Mouse (Mus musculus) myocyte (in vitro differentiated cells): ENCODE measurements around the gene Bst1. TPM values are rescaled to one million over a fixed set of nuclear protein-coding genes. Genes with fewer than 3 reads are reported as not detected.

ENCODE experiments used
- H3K27me3 ChIP-seq: one replicate; pipeline ENCODE4 v1.6.1; 2011; ENCODE audit not compliant: control insufficient read depth, insufficient read depth, insufficient read length
- H3K36me3 ChIP-seq: one replicate; pipeline ENCODE4 v1.6.1; 2011; ENCODE audit not compliant: control insufficient read depth, insufficient read depth
- H3K4me2 ChIP-seq: one replicate; pipeline ENCODE4 v1.6.1; 2011; ENCODE audit warnings: low read depth, control low read depth
- H3K4me3 ChIP-seq: one replicate; pipeline ENCODE4 v1.5.1; 2011; ENCODE audit warnings: mild to moderate bottlenecking, control low read depth, moderate library complexity
- H3K79me2 ChIP-seq: one replicate; pipeline ENCODE4 v1.6.1; 2011; ENCODE audit not compliant: control insufficient read depth, insufficient read depth
- H3ac ChIP-seq: one replicate; pipeline ENCODE4 v1.6.1; 2011; ENCODE audit not compliant: control insufficient read depth, insufficient read length
- CEBPB ChIP-seq: IDR thresholded peaks from 2 replicates; pipeline ENCODE4 v1.6.1; 2011; ENCODE audit warnings: mild to moderate bottlenecking, moderate library complexity; ENCODE audit not compliant: poor library complexity, insufficient read depth, severe bottlenecking
- E2F4 ChIP-seq: IDR thresholded peaks from one replicate; pipeline ENCODE4 v1.6.1; 2011; ENCODE audit warnings: mild to moderate bottlenecking, control low read depth, moderate library complexity; ENCODE audit not compliant: insufficient read depth
- MAX ChIP-seq: IDR thresholded peaks from one replicate; pipeline ENCODE4 v1.6.1; 2011; ENCODE audit warnings: low read depth, mild to moderate bottlenecking, control low read depth
- MYOD1 ChIP-seq, 3 experiments: IDR thresholded peaks; one replicate each; pipeline ENCODE4 v1.6.1; 2011; ENCODE audit warnings: control low read depth in 2 of 3, low read depth in 2 of 3, mild to moderate bottlenecking in 2 of 3, moderate library complexity in 1 of 3; ENCODE audit not compliant: insufficient read length in 2 of 3, control insufficient read depth in 1 of 3
- MYOG ChIP-seq, 3 experiments: IDR thresholded peaks; one replicate each; pipeline ENCODE4 v1.6.1; 2011; ENCODE audit warnings: control low read depth in 2 of 3, low read depth in 2 of 3, mild to moderate bottlenecking in 2 of 3; ENCODE audit not compliant: insufficient read length in 2 of 3, control insufficient read depth in 1 of 3, insufficient read depth in 1 of 3
- POLR2A ChIP-seq: IDR thresholded peaks from one replicate; pipeline ENCODE4 v1.6.1; 2011; ENCODE audit warnings: low read depth, mild to moderate bottlenecking, control low read depth, moderate library complexity; ENCODE audit not compliant: insufficient read length
- POLR2AphosphoS2 ChIP-seq: IDR thresholded peaks from one replicate; pipeline ENCODE4 v1.6.1; 2011; ENCODE audit warnings: low read depth, control low read depth; ENCODE audit not compliant: insufficient read length
- REST ChIP-seq: IDR thresholded peaks from one replicate; pipeline ENCODE4 v1.6.1; 2011; ENCODE audit warnings: mild to moderate bottlenecking, control low read depth, moderate library complexity; ENCODE audit not compliant: insufficient read depth, insufficient read length
- SRF ChIP-seq: IDR thresholded peaks from one replicate; pipeline ENCODE4 v1.6.1; 2011; ENCODE audit warnings: low read depth; ENCODE audit not compliant: control insufficient read depth, insufficient read length
- TCF12 ChIP-seq: IDR thresholded peaks from one replicate; pipeline ENCODE4 v1.6.1; 2011; ENCODE audit warnings: mild to moderate bottlenecking, control low read depth; ENCODE audit not compliant: poor library complexity, insufficient read depth, severe bottlenecking
- TCF3 ChIP-seq: IDR thresholded peaks from one replicate; pipeline ENCODE4 v1.6.1; 2011; ENCODE audit warnings: low read depth, control low read depth; ENCODE audit not compliant: insufficient read length
- USF1 ChIP-seq: IDR thresholded peaks from one replicate; pipeline ENCODE4 v1.6.1; 2011; ENCODE audit warnings: low read depth, mild to moderate bottlenecking, control low read depth, moderate library complexity
- polyA plus RNA-seq: library from polyadenylated mRNA; unstranded; fragments of >200 nt; fragmentation: generic; extraction: Trizol; gene quantifications from one replicate; pipeline ENCODE4 v1.2.1, GENCODE M21; 2012; ENCODE audit warnings: missing spikeins

Gene Bst1
- polyA plus RNA-seq = not detected

DNA sequence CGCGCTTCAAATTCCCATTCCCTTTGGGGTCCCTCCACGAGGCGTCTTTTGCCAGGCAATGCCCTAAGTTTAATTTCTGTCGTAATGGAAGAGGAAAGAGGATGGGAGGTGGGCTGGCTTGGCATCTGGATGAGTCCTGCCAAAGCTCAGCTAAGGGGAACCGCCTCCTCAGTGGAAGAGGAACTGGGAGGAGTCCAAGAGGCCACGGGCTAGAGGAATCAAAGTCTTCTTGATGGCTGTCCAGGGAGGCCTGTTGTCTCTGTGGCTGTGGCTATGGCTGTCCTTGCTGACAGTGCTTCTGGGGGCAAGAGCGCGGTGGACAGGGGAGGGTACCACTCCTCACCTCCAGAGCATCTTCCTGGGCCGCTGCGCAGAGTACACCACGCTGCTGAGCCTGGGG lies at the start of gene Bst1:
Bst1 (plus strand) TSS at position 191 of the 400 bp plus-strand sequence.
- no peak within 1 kb of the TSS for H3K4me2 ChIP-seq
- H3K27me3 ChIP-seq = no peaks in the 10 kb centered on the region
- H3ac ChIP-seq = no peak within 1 kb of the TSS
- TF ChIP-seq TCF12 (no peak), USF1 (no peak), E2F4 (no peak), REST (no peak), MAX (no peak), POLR2A (no peak), CEBPB (no peak), SRF (no peak), MYOD1 (IDR thresholded peaks at IDR 0.05; ENCODE audit: control insufficient read depth in 1 of 3, insufficient read length in 2 of 3, low read depth in 2 of 3) (no peak)
- no peak within 1 kb of the TSS for H3K4me3 ChIP-seq
- H3K79me2 ChIP-seq = no peaks in the 10 kb centered on the region
- H3K36me3 ChIP-seq = no peaks in the 10 kb centered on the region

- Histone ChIP-seq H3ac (no peak overlapping the region), H3K79me2 (peaks cover 37% of the 10 kb centered on the region), H3K4me3 (no peak overlapping the region), H3K36me3 (peaks cover 22% of the 10 kb centered on the region), H3K27me3 (no peaks in the 10 kb centered on the region), H3K4me2 (no peak overlapping the region)
- TF ChIP-seq POLR2AphosphoS2 = no peak
- TF ChIP-seq E2F4 = no peak
- no peak for TF ChIP-seq USF1
- TF ChIP-seq REST = no peak
- TF ChIP-seq TCF12 = no peak
Measured at GRCm38 (mm10) chr5:43770618-43771354, 47.9 kb upstream of the Bst1 start.

GRCm38 (mm10) chr5:43771555-43771954 lies 47.1 kb upstream of the Bst1 start:
- peaks cover 16% of the 10 kb centered on the region for H3K36me3 ChIP-seq
- no peaks in the 10 kb centered on the region for H3K27me3 ChIP-seq
- no peak for TF ChIP-seq TCF3
- TF ChIP-seq REST = no peak
- no peak for TF ChIP-seq MYOG (IDR thresholded peaks at IDR 0.05; ENCODE audit: control insufficient read depth in 1 of 3, insufficient read depth in 1 of 3, insufficient read length in 2 of 3, low read depth in 2 of 3)
- no peak for TF ChIP-seq MAX
- TF ChIP-seq MYOD1 (IDR thresholded peaks at IDR 0.05; ENCODE audit: control insufficient read depth in 1 of 3, insufficient read length in 2 of 3, low read depth in 2 of 3) = no peak
- peaks cover 45% of the 10 kb centered on the region for H3K79me2 ChIP-seq
- no peak overlapping the region for H3K4me2 ChIP-seq
- no peak overlapping the region for H3K4me3 ChIP-seq
- H3ac ChIP-seq = no peak overlapping the region

- Histone ChIP-seq H3K4me2 (no peak overlapping the region), H3ac (no peak overlapping the region), H3K79me2 (peaks cover 88% of the 10 kb centered on the region), H3K36me3 (no peaks in the 10 kb centered on the region), H3K4me3 (no peak overlapping the region), H3K27me3 (no peaks in the 10 kb centered on the region)
- no peak for TF ChIP-seq TCF3
- TF ChIP-seq REST = no peak
- TF ChIP-seq POLR2AphosphoS2 = no peak
Measured at GRCm38 (mm10) chr5:43776407-43776806, 42.3 kb upstream of the Bst1 start.

- Histone ChIP-seq H3K4me2 (no peak overlapping the region), H3K36me3 (no peaks in the 10 kb centered on the region), H3K4me3 (no peak overlapping the region), H3K79me2 (peaks cover 88% of the 10 kb centered on the region), H3K27me3 (no peaks in the 10 kb centered on the region), H3ac (no peak overlapping the region)
- no peak for TF ChIP-seq CEBPB
- no peak for TF ChIP-seq POLR2A
- no peak for TF ChIP-seq MAX
- no peak for TF ChIP-seq TCF12
- no peak for TF ChIP-seq USF1
- no peak for TF ChIP-seq REST
- TF ChIP-seq SRF = no peak
Measured at GRCm38 (mm10) chr5:43776993-43777392, 41.7 kb upstream of the Bst1 start.

- Histone ChIP-seq H3K79me2 (peaks cover 77% of the 10 kb centered on the region), H3K4me3 (no peak overlapping the region), H3K4me2 (no peak overlapping the region), H3K36me3 (no peaks in the 10 kb centered on the region), H3ac (no peak overlapping the region), H3K27me3 (no peaks in the 10 kb centered on the region)
- TF ChIP-seq REST (no peak), POLR2AphosphoS2 (no peak), TCF12 (no peak), E2F4 (no peak), SRF (no peak), MYOD1 (IDR thresholded peaks at IDR 0.05; ENCODE audit: control insufficient read depth in 1 of 3, insufficient read length in 2 of 3, low read depth in 2 of 3) (no peak), MAX (no peak), CEBPB (no peak), POLR2A (no peak), MYOG (IDR thresholded peaks at IDR 0.05; ENCODE audit: control insufficient read depth in 1 of 3, insufficient read depth in 1 of 3, insufficient read length in 2 of 3, low read depth in 2 of 3) (no peak), TCF3 (no peak), USF1 (no peak)
Measured at GRCm38 (mm10) chr5:43778583-43778982, 40.1 kb upstream of the Bst1 start.
